Mouse (Mus musculus) liver, postnatal 0 days (tissue): Measurements from ENCODE around the gene Atxn10. TPM values are rescaled to one million over a fixed set of nuclear protein-coding genes. Genes with fewer than 3 reads are reported as not detected.

ENCODE experiments used
- ATAC-seq: fragments of 200-750 bp; cut with Nextera tagmentation; 2 replicates; pipeline ENCODE4 v1.8.0; 2017; ENCODE audit warnings: mild to moderate bottlenecking, moderate library complexity
- DNase-seq: peaks from one replicate; pipeline ENCODE4 v3.0.0-alpha.2; 2016
- H3K27ac ChIP-seq: fragments of 300-500 bp; sonication (generic); 2 replicates; pipeline ENCODE4 v1.5.1; 2014; ENCODE audit warnings: antibody characterized with exemption, moderate library complexity, mild to moderate bottlenecking, low read depth
- H3K27me3 ChIP-seq: fragments of 300-500 bp; sonication (generic); 2 replicates; pipeline ENCODE4 v1.6.1; 2014; ENCODE audit warnings: low read length, control low read depth, mixed read lengths; ENCODE audit not compliant: insufficient read depth
- H3K36me3 ChIP-seq: fragments of 300-500 bp; sonication (generic); replicated peaks from 2 replicates; pipeline ENCODE4 v1.6.1; 2014; ENCODE audit warnings: mild to moderate bottlenecking, control low read depth, low read length, moderate library complexity, mixed read lengths; ENCODE audit not compliant: insufficient read depth
- H3K4me1 ChIP-seq: fragments of 300-500 bp; sonication (generic); 2 replicates; pipeline ENCODE4 v1.6.1; 2014; ENCODE audit warnings: antibody characterized with exemption, mild to moderate bottlenecking, control low read depth; ENCODE audit not compliant: insufficient read depth
- H3K4me2 ChIP-seq: fragments of 300-500 bp; sonication (generic); 2 replicates; pipeline ENCODE4 v1.6.1; 2014; ENCODE audit warnings: low read depth, mild to moderate bottlenecking, low read length, moderate library complexity, mixed read lengths
- H3K4me3 ChIP-seq: fragments of 300-500 bp; sonication (generic); 2 replicates; pipeline ENCODE4 v1.5.1; 2014; ENCODE audit warnings: low read depth, low read length
- H3K9ac ChIP-seq: fragments of 300-500 bp; sonication (generic); replicated peaks from 2 replicates; pipeline ENCODE4 v1.6.1; 2014; ENCODE audit warnings: mild to moderate bottlenecking, moderate library complexity
- H3K9me3 ChIP-seq: fragments of 300-500 bp; sonication (generic); 2 replicates; pipeline ENCODE4 v1.6.1; 2016; ENCODE audit warnings: mild to moderate bottlenecking, control low read depth, low read length, mixed read lengths
- CTCF ChIP-seq: sonication (generic); IDR thresholded peaks from 2 replicates; pipeline ENCODE4 v1.5.1; 2016; ENCODE audit warnings: antibody characterized with exemption, low read depth
- EP300 ChIP-seq: IDR thresholded peaks from 2 replicates; pipeline ENCODE4 v1.6.1; 2016; ENCODE audit warnings: antibody characterized with exemption, low read depth, mild to moderate bottlenecking
- WGBS: fragments of 180-500 bp; shearing (Covaris S2); extraction: QIAGEN DNeasy Blood & Tissue Kit; methylation state at CpG from one replicate; pipeline ENCODE4 v1.1.7; 2014; ENCODE audit not compliant: insufficient replicate concordance; 5-methylcytosine and 5-hydroxymethylcytosine counted together
- polyA plus RNA-seq: library from polyadenylated mRNA; unstranded; fragments of >200 nt; fragmentation: Nextera tagmentation; extraction: Ambion mirVana; gene quantifications from 2 replicates; pipeline ENCODE4 v1.2.1, GENCODE M21; 2015

Atxn10 gene
- polyA plus RNA-seq, 1 experiment from 2014 or later: 83.3 TPM

GRCm38 (mm10) chr15:85409245-85409783 lies 73.3 kb downstream of the Atxn10 start:
- H3K4me3 ChIP-seq: no peak overlapping the region
- H3K36me3 ChIP-seq: no peaks in the 10 kb centered on the region
- DNase-seq: no peak
- no peaks in the 10 kb centered on the region for H3K9me3 ChIP-seq
- H3K27ac ChIP-seq: peak overlapping the region; percentile 1; the same call in 1 of the 2 replicates
- H3K4me1 ChIP-seq: 0 out of 2 replicates have a peak, but pooled peaks cover 5% of the 10 kb centered on the region
- no peaks in the 10 kb centered on the region for H3K27me3 ChIP-seq
- ATAC-seq: no peak
- no peak overlapping the region for H3K4me2 ChIP-seq
- no peak overlapping the region for H3K9ac ChIP-seq
- WGBS: 66% methylated on average over 8 of the region's 8 CpGs
- TF ChIP-seq EP300 (no peak), CTCF (no peak)

GRCm38 (mm10) chr15:85409836-85410235 lies 73.8 kb downstream of the Atxn10 start:
- 74% methylated on average over 6 of the region's 6 CpGs for WGBS
- no peak for DNase-seq

DNA sequence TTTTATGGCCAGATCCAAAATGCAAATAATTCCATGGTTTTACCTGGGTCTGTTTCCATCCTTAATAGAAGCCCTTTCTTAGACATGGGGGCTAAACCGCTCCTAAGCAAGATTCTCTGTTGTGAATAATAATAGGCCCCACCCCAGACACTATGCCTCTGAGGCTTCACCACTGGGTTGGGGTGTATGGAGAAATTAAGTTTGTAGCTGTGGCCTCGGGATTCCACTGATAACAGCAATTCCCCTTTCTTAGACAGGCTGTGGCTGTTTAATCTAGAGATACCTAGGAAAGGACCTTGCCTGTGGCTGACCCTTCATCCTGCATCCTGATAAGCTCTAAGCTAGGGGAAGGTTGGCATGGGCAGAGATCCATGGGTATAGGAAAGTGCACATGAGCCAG lies 78.6 kb downstream of the Atxn10 start:
- Histone ChIP-seq H3K4me1 (peaks cover 9% of the 10 kb centered on the region; the same call in 1 of the 2 replicates), H3K9me3 (no peaks in the 10 kb centered on the region), H3K36me3 (0 out of 2 replicates have a peak, but pooled peaks cover 3% of the 10 kb centered on the region), H3K4me3 (no peak overlapping the region), H3K27me3 (no peaks in the 10 kb centered on the region), H3K4me2 (no peak overlapping the region), H3K27ac (no peak overlapping the region), H3K9ac (no peak overlapping the region)
- WGBS: 50% methylated on average over 2 of the region's 2 CpGs
- ATAC-seq (no peak), DNase-seq (no peak)
- TF ChIP-seq CTCF (no peak), EP300 (no peak)

More at GRCm38 (mm10) chr15:85409836-85410235, 73.8 kb downstream of the Atxn10 start:
- Histone ChIP-seq H3K27ac (no peak overlapping the region), H3K4me3 (no peak overlapping the region), H3K9ac (no peak overlapping the region), H3K4me1 (peaks cover 9% of the 10 kb centered on the region; the same call in 1 of the 2 replicates), H3K27me3 (no peaks in the 10 kb centered on the region), H3K4me2 (no peak overlapping the region), H3K9me3 (no peaks in the 10 kb centered on the region), H3K36me3 (no peaks in the 10 kb centered on the region)
- no peak for TF ChIP-seq CTCF
- no peak for TF ChIP-seq EP300
- ATAC-seq: no peak

DNA sequence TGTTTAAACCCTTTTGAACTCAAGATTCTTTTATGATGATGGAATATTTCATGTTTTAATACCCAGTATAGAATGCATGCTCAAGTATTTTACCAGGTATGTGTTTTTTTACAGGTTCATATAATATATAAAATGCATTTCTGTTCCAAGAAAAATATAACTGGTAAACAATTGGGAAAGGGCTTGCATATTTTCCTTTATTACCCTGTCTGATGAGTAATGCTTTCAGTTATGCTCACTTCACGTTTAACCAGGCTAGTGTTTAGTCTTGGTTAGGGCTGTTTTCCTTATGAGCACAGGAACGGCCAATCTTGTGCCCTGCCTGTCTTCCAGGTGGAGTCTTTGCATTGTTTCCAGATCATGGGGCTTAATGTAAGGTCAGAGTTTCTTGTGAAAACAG lies 84.6 kb downstream of the Atxn10 start:
- WGBS: 80% methylated on average over 2 of the region's 2 CpGs
- no peaks in the 10 kb centered on the region for H3K4me1 ChIP-seq
- no peak overlapping the region for H3K9ac ChIP-seq
- DNase-seq (no peak), ATAC-seq (no peak)
- no peaks in the 10 kb centered on the region for H3K27me3 ChIP-seq
- TF ChIP-seq CTCF (no peak), EP300 (no peak)
- no peak overlapping the region for H3K27ac ChIP-seq
- no peaks in the 10 kb centered on the region for H3K9me3 ChIP-seq
- H3K4me3 ChIP-seq: no peak overlapping the region
- H3K4me2 ChIP-seq: no peak overlapping the region
- 0 out of 2 replicates have a peak, but pooled peaks cover 3% of the 10 kb centered on the region for H3K36me3 ChIP-seq

GRCm38 (mm10) chr15:85424197-85424596 lies 88.2 kb downstream of the Atxn10 start:
- Histone ChIP-seq H3K36me3 (no peaks in the 10 kb centered on the region), H3K27me3 (no peaks in the 10 kb centered on the region), H3K4me1 (no peaks in the 10 kb centered on the region), H3K27ac (no peak overlapping the region), H3K4me2 (no peak overlapping the region), H3K9me3 (no peaks in the 10 kb centered on the region), H3K9ac (no peak overlapping the region), H3K4me3 (no peak overlapping the region)
- no peak for TF ChIP-seq CTCF
- TF ChIP-seq EP300: no peak
- DNase-seq: no peak
- peak; percentile 35; the same call in 1 of the 2 replicates for ATAC-seq
- WGBS: 74% methylated on average over 3 of the region's 3 CpGs

- no peaks in the 10 kb centered on the region for H3K9me3 ChIP-seq
- H3K27ac ChIP-seq: no peak overlapping the region
- H3K9ac ChIP-seq: no peak overlapping the region
- DNase-seq: no peak
- 85% methylated on average over 6 of the region's 6 CpGs for WGBS
- H3K4me1 ChIP-seq: no peaks in the 10 kb centered on the region
- TF ChIP-seq CTCF (no peak), EP300 (no peak)
- H3K27me3 ChIP-seq: no peaks in the 10 kb centered on the region
- no peak overlapping the region for H3K4me3 ChIP-seq
- ATAC-seq: no peak
- H3K4me2 ChIP-seq: no peak overlapping the region
- no peaks in the 10 kb centered on the region for H3K36me3 ChIP-seq
These were observed 92.1 kb downstream of the Atxn10 start for GRCm38 (mm10) chr15:85428140-85428539.
